Mouse (Mus musculus) ES-E14 (cell line): ENCODE results near the gene Foxj1. TPM values are rescaled to one million over a fixed set of nuclear protein-coding genes. Genes with fewer than 3 reads are reported as not detected.
"Not testable (repeated sequence)": the region's sequence is repeated elsewhere in the genome, so short reads cannot be mapped to it uniquely, and the experiment has no call there.

Experiments
- DNase-seq: peaks from one replicate; pipeline ENCODE4 v3.0.0-alpha.2; 2013; ENCODE audit warnings: low read depth, low spot score
- H3K27ac ChIP-seq: 2 replicates; pipeline ENCODE4 v1.5.1; 2012; ENCODE audit warnings: low read depth, mild to moderate bottlenecking, low read length, moderate library complexity, mixed read lengths; ENCODE audit not compliant: poor library complexity, insufficient read depth, severe bottlenecking
- H3K36me3 ChIP-seq: 2 replicates; pipeline ENCODE4 v1.6.1; 2012; ENCODE audit warnings: mild to moderate bottlenecking, low read length, moderate library complexity, mixed read lengths; ENCODE audit not compliant: control insufficient read depth, poor library complexity, insufficient read depth, severe bottlenecking
- H3K4me1 ChIP-seq, 2 experiments: fragments of 150-350 bp in 1 of 2; sonication (generic) in 1 of 2; 2 replicates each; pipeline ENCODE4 v1.6.1; 2012; ENCODE audit warnings: low read length in 2 of 2, mild to moderate bottlenecking in 1 of 2, mixed read lengths in 1 of 2; ENCODE audit not compliant: control insufficient read depth in 2 of 2, insufficient read depth in 2 of 2, poor library complexity in 1 of 2
- H3K4me3 ChIP-seq, 2 experiments: fragments of 150-350 bp in 1 of 2; sonication (generic) in 1 of 2; 2 replicates each; pipeline ENCODE4 v1.5.1; 2012; ENCODE audit warnings: low read length in 2 of 2, low read depth in 1 of 2, mild to moderate bottlenecking in 1 of 2, mixed read lengths in 1 of 2; ENCODE audit not compliant: insufficient read depth in 1 of 2, poor library complexity in 1 of 2, severe bottlenecking in 1 of 2
- H3K9ac ChIP-seq: 2 replicates; pipeline ENCODE4 v1.6.1; 2012; ENCODE audit warnings: low read depth, mild to moderate bottlenecking, low read length, mixed read lengths; ENCODE audit not compliant: poor library complexity, insufficient read depth, severe bottlenecking
- H3K9me3 ChIP-seq: fragments of 150-350 bp; sonication (generic); 2 replicates; pipeline ENCODE4 v1.6.1; 2012; ENCODE audit warnings: low read depth, mild to moderate bottlenecking, low read length; ENCODE audit not compliant: control insufficient read depth, insufficient read depth
- CHD2 ChIP-seq: IDR thresholded peaks from 2 replicates; pipeline ENCODE4 v1.6.1; 2014; ENCODE audit warnings: mild to moderate bottlenecking, low read depth, low read length, inconsistent platforms
- HCFC1 ChIP-seq: IDR thresholded peaks from 2 replicates; pipeline ENCODE4 v1.6.1; 2012; ENCODE audit warnings: low read length, inconsistent platforms, borderline replicate concordance; ENCODE audit not compliant: insufficient read depth
- MAFK ChIP-seq: IDR thresholded peaks from 2 replicates; pipeline ENCODE4 v1.6.1; 2014; ENCODE audit warnings: mild to moderate bottlenecking, low read depth, low read length, inconsistent platforms; ENCODE audit not compliant: insufficient read depth
- ZC3H11A ChIP-seq: IDR thresholded peaks from 2 replicates; pipeline ENCODE4 v1.6.1; 2012; ENCODE audit warnings: low read depth, mild to moderate bottlenecking, inconsistent platforms, low read length, borderline replicate concordance
- ZNF384 ChIP-seq: IDR thresholded peaks from 2 replicates; pipeline ENCODE4 v1.6.1; 2012; ENCODE audit warnings: low read depth, low read length, inconsistent platforms
- in situ Hi-C, 2 experiments: fragments of 600-800 bp; cut with MboI; formaldehyde crosslinking; loops; one replicate each; pipeline ENCODE4 v1.15.1; 2025; ENCODE audit warnings: low sequenced_read_pairs in 2 of 2, inconsistent platforms in 1 of 2; ENCODE audit not compliant: unreplicated experiment in 2 of 2
- total RNA-seq: library from RNA; depleted of rRNA; stranded (reverse); fragments of 300-350 nt; gene quantifications from 2 replicates; pipeline ENCODE4 v1.2.3, GENCODE M21; 2012; rRNA removed

The Foxj1 gene
- total RNA-seq, result 0.67 and 1.2 TPM in 2 replicates

- peak; percentile 87 for DNase-seq
- H3K36me3 ChIP-seq, result no peaks in the 10 kb centered on the region
- H3K4me3 ChIP-seq, result peak within 1 kb of the TSS; percentile 52 to 72
- in situ Hi-C loops, result no loop called here
- H3K4me1 ChIP-seq, result peaks cover 2 to 36% of the 10 kb centered on the region in 2 experiments; a peak in 3 of 4 replicates
- no peak within 1 kb of the TSS for H3K27ac ChIP-seq
- TF ChIP-seq CHD2 (no peak; the same call in 1 of the 2 replicates), ZNF384 (no peak), ZC3H11A (no peak), HCFC1 (no peak)
- peak within 1 kb of the TSS; percentile 62 for H3K9ac ChIP-seq
- no peaks in the 10 kb centered on the region for H3K9me3 ChIP-seq
Observed at GRCm38 (mm10) chr11:116335244-116336036, at the start of gene Foxj1. Gene Foxj1 (minus strand): TSS chr11:116335399.

- Histone ChIP-seq H3K36me3 (peaks cover 5% of the 10 kb centered on the region; the same call in 1 of the 2 replicates), H3K4me3 (no peak overlapping the region), H3K9ac (no peak overlapping the region), H3K4me1 (peaks cover 5 to 23% of the 10 kb centered on the region in 2 experiments; a peak in 2 of 4 replicates), H3K9me3 (no peaks in the 10 kb centered on the region), H3K27ac (no peak overlapping the region)
- DNase-seq, result no peak
- TF ChIP-seq CHD2, result no peak
- TF ChIP-seq ZC3H11A, result no peak
- TF ChIP-seq MAFK, result no peak
- no peak for TF ChIP-seq ZNF384
- TF ChIP-seq HCFC1, result no peak
- in situ Hi-C loops, result no loop called here
Observed at GRCm38 (mm10) chr11:116384171-116384570, 49.0 kb upstream of the Foxj1 start.

- TF ChIP-seq ZNF384, result peak; percentile 92
- in situ Hi-C loops, H3K36me3 ChIP-seq, H3K9me3 ChIP-seq, H3K9ac ChIP-seq, H3K27ac ChIP-seq, DNase-seq, H3K4me3 ChIP-seq: not testable (repeated sequence)
- peaks cover 4 to 20% of the 10 kb centered on the region in 2 experiments; a peak in 2 of 4 replicates for H3K4me1 ChIP-seq
Observed at GRCm38 (mm10) chr11:116383070-116383469, 47.9 kb upstream of the Foxj1 start.

- Histone ChIP-seq H3K36me3 (peaks cover 3% of the 10 kb centered on the region; the same call in 1 of the 2 replicates), H3K27ac (no peak overlapping the region), H3K9me3 (no peaks in the 10 kb centered on the region), H3K4me1 (peaks cover 0 to 3% of the 10 kb centered on the region in 2 experiments; a peak in 1 of 4 replicates), H3K9ac (no peak overlapping the region), H3K4me3 (no peak overlapping the region)
- DNase-seq, result no peak
- TF ChIP-seq CHD2, result no peak
- no peak for TF ChIP-seq HCFC1
- TF ChIP-seq MAFK, result no peak
- TF ChIP-seq ZNF384, result no peak
- no peak for TF ChIP-seq ZC3H11A
- in situ Hi-C loops, result no loop called here
Observed at GRCm38 (mm10) chr11:116380767-116381166, 45.6 kb upstream of the Foxj1 start.

- TF ChIP-seq CHD2 (no peak), MAFK (no peak), ZC3H11A (no peak)
- DNase-seq, result no peak
- Histone ChIP-seq H3K9me3 (no peaks in the 10 kb centered on the region), H3K4me3 (no peak overlapping the region), H3K27ac (no peak overlapping the region), H3K36me3 (peaks cover 3% of the 10 kb centered on the region; the same call in 1 of the 2 replicates), H3K4me1 (peaks cover 0 to 3% of the 10 kb centered on the region in 2 experiments; a peak in 1 of 4 replicates), H3K9ac (no peak overlapping the region)
- in situ Hi-C loops, result no loop called here
Observed at GRCm38 (mm10) chr11:116379530-116379929, 44.3 kb upstream of the Foxj1 start.
